Mouse (Mus musculus): ENCODE measurements around the gene Utp20. TPM values are rescaled to one million over a fixed set of nuclear protein-coding genes. Genes with fewer than 3 reads are reported as not detected.
"Not testable (repeated sequence)": the region's sequence is repeated elsewhere in the genome, so short reads cannot be mapped to it uniquely, and the experiment has no call there.

Gene Utp20
- total RNA-seq, 2 experiments from 2014 or later = 53.7 to 55.4 TPM

- ATAC-seq (replicated peaks; ENCODE audit: low FRiP score, low TSS enrichment, poor library complexity, severe bottlenecking) = no peak
Measured at GRCm38 (mm10) chr10:88794606-88795005, 32.0 kb downstream of the Utp20 start.

GRCm38 (mm10) chr10:88793671-88794070, 32.9 kb downstream of the Utp20 start:
- ATAC-seq (replicated peaks; ENCODE audit: low FRiP score, low TSS enrichment, poor library complexity, severe bottlenecking) = no peak

- ATAC-seq (replicated peaks; ENCODE audit: low FRiP score, low TSS enrichment, poor library complexity, severe bottlenecking) = no peak
Measured at GRCm38 (mm10) chr10:88784513-88784931, 42.1 kb downstream of the Utp20 start.

GRCm38 (mm10) chr10:88783941-88784340, 42.7 kb downstream of the Utp20 start:
- no peak for ATAC-seq (replicated peaks; ENCODE audit: low FRiP score, low TSS enrichment, poor library complexity, severe bottlenecking)

- not testable (repeated sequence) for ATAC-seq (replicated peaks; ENCODE audit: low FRiP score, low TSS enrichment, poor library complexity, severe bottlenecking)
Measured at GRCm38 (mm10) chr10:88783135-88783534, 43.5 kb downstream of the Utp20 start.

- no peak for ATAC-seq (replicated peaks; ENCODE audit: low FRiP score, low TSS enrichment, poor library complexity, severe bottlenecking)
Measured at GRCm38 (mm10) chr10:88780716-88781115, 45.9 kb downstream of the Utp20 start.

- ATAC-seq (replicated peaks; ENCODE audit: low FRiP score, low TSS enrichment, poor library complexity, severe bottlenecking) = no peak
Measured at GRCm38 (mm10) chr10:88776206-88776605, 50.4 kb downstream of the Utp20 start.

GRCm38 (mm10) chr10:88772965-88773364, 53.6 kb downstream of the Utp20 start:
- ATAC-seq (replicated peaks; ENCODE audit: low FRiP score, low TSS enrichment, poor library complexity, severe bottlenecking) = not testable (repeated sequence)

- ATAC-seq (replicated peaks; ENCODE audit: low FRiP score, low TSS enrichment, poor library complexity, severe bottlenecking) = peak; percentile 27; the same call in 1 of the 2 replicates
Measured at GRCm38 (mm10) chr10:88769676-88770075, 56.9 kb downstream of the Utp20 start.

- peak; percentile 62 for ATAC-seq (replicated peaks; ENCODE audit: low FRiP score, low TSS enrichment, poor library complexity, severe bottlenecking)
Measured at GRCm38 (mm10) chr10:88768961-88769360, 57.6 kb downstream of the Utp20 start.

- ATAC-seq (replicated peaks; ENCODE audit: low FRiP score, low TSS enrichment, poor library complexity, severe bottlenecking) = no peak
Measured at GRCm38 (mm10) chr10:88765431-88766142, 61.0 kb downstream of the Utp20 start.

GRCm38 (mm10) chr10:88761524-88762212, 64.9 kb downstream of the Utp20 start:
- no peak for ATAC-seq (replicated peaks; ENCODE audit: low FRiP score, low TSS enrichment, poor library complexity, severe bottlenecking)

- no peak for ATAC-seq (replicated peaks; ENCODE audit: low FRiP score, low TSS enrichment, poor library complexity, severe bottlenecking)
Measured at GRCm38 (mm10) chr10:88741426-88741825, 85.2 kb downstream of the Utp20 start.

GRCm38 (mm10) chr10:88740781-88741180, 85.8 kb downstream of the Utp20 start:
- ATAC-seq (replicated peaks; ENCODE audit: low FRiP score, low TSS enrichment, poor library complexity, severe bottlenecking) = no peak

GRCm38 (mm10) chr10:88739818-88740217, 86.8 kb downstream of the Utp20 start:
- ATAC-seq (replicated peaks; ENCODE audit: low FRiP score, low TSS enrichment, poor library complexity, severe bottlenecking) = no peak

GRCm38 (mm10) chr10:88739074-88739473, 87.5 kb downstream of the Utp20 start:
- not testable (repeated sequence) for ATAC-seq (replicated peaks; ENCODE audit: low FRiP score, low TSS enrichment, poor library complexity, severe bottlenecking)

GRCm38 (mm10) chr10:88732309-88732622, 94.3 kb downstream of the Utp20 start:
- peak; percentile 77 for ATAC-seq (replicated peaks; ENCODE audit: low FRiP score, low TSS enrichment, poor library complexity, severe bottlenecking)

GRCm38 (mm10) chr10:88731496-88732308, 94.9 kb downstream of the Utp20 start:
- peak; percentile 34 for ATAC-seq (replicated peaks; ENCODE audit: low FRiP score, low TSS enrichment, poor library complexity, severe bottlenecking)

- ATAC-seq (replicated peaks; ENCODE audit: low FRiP score, low TSS enrichment, poor library complexity, severe bottlenecking) = peak; percentile 86
Measured at GRCm38 (mm10) chr10:88730571-88731495, 95.8 kb downstream of the Utp20 start, which contains the start of gene Arl1. Arl1 (plus strand) TSS chr10:88730858.
